Mouse (Mus musculus) layer of hippocampus, adult 11-12 months (tissue): ENCODE measurements around the gene Ccdc169.
"Not testable (repeated sequence)": the region's sequence is repeated elsewhere in the genome, so short reads cannot be mapped to it uniquely, and the experiment has no call there.

ENCODE experiments used
- DNase-seq: peaks from one replicate; pipeline ENCODE4 v3.0.0; 2022; ENCODE audit warnings: low spot score

The Ccdc169 gene

DNA sequence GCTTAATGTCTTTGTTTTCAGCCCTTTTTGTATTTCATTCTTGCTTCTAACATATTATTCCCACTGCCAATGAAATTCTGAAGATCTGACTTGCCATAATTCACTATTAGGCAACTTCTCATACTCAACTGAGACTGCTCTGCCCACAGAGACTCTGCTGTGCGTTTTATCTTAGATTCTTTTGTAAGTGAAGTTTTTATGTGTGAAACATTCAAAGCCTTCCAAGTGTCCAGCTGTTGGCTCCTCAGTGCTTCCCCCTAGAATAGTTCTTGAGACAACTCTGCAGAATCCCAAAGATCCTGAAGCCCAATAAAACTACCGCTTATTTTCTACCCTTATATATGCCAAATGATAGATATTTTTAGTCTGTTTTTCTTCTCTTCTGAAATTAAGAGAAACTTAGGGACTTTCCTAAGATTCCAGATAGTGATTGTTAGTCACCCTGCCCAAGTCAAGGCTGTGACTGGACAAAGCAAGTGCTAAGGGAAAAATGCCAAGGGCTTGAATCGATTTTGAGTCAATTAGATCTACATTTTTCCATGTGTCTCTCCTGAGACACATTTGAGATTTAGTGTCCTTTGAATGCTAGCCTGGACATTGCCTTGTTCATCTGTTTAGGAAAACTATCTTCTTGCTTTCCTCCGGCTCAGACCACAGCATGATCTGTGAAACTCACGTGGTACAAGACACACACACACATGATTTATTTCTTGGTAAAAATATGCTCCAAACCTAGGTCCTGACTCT, 58.6 kb downstream of the Ccdc169 start:
- DNase-seq = no peak

DNA sequence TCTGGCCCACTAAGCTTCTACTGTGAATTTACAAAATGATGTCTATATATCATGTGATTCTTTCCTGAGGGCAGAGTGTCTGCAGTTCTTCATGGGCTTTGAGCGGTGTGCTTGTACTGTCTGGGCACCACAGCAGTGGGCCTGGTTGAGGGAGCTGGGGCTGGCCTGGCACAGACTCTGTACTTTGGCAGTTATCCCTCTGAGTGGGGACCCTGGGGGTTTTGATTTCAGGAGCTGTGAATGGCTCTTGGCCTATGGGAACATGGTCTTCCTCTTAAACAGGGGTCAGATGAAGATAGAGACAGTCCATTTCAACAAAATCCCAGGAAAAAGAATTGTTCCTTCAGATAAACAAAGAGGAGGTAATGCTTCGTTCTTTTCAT, 59.2 kb downstream of the Ccdc169 start:
- no peak for DNase-seq

DNA sequence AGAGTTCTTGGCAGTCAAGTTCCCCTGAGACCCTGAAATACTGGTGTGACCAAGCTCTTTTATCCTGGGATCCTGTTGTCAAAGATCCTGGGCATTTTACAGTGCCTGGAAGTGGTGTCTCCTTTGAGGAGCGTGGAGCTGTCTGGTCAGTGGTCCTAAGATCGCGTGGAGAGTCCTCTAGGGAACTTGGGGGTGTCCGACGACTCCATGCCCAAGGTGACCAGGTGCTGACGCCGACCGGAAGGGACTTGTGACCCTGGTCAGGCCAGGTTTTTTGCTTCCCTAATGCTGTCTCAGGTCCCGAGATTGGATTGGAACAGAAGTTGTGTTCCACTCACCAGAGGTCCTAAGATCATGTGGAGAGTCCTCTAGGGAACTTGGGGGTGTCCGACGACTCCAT, 66.5 kb downstream of the Ccdc169 start:
- not testable (repeated sequence) for DNase-seq

- no peak for DNase-seq
These were observed 69.3 kb downstream of the Ccdc169 start for GRCm38 (mm10) chr3:55206413-55206812.

- DNase-seq = no peak
These were observed 70.5 kb downstream of the Ccdc169 start for GRCm38 (mm10) chr3:55207665-55208064.

- no peak for DNase-seq
These were observed 75.1 kb downstream of the Ccdc169 start for GRCm38 (mm10) chr3:55212254-55212653.

- no peak for DNase-seq
These were observed 76.6 kb downstream of the Ccdc169 start for GRCm38 (mm10) chr3:55213785-55214184.

DNA sequence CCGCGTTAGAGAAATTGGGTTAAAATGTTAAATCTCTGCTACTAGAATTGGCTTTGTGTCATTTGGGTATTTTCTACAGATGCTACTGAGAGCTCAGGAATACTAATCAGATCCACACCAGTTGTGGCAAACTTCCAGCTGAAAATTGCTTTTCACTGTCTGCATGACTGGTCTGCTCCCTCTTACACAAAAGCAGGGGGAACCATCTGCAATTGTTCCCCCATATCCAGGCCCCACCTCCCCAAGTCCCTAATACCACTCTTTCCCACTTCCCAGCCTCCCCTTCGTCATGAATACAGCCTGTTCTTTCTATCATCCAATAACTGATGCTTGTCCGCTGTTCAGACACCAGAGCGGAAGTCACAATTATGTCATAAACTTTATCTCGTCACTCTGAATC, 77.3 kb downstream of the Ccdc169 start:
- DNase-seq = peak; percentile 16

DNA sequence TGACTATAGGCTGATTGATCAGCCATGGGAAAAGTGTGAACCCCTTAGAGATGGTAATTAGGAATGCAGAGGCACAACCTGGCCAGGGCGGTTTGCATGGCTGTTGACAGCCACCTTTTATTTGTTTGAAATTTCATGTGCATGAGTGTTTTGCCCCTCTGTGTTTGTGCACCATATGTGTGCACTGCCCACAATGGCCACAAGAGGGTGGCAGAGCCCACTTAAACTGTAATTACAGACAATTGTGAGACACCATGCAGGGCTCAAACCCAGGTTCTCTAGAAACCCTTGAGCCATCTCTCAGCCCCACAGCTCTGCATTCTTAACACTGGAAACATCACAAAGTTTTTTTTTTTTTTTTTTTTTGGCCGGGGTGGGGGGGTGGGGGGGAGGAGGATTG, 85.4 kb downstream of the Ccdc169 start:
- DNase-seq = no peak
